Mouse (Mus musculus) stomach, postnatal 0 days (tissue): ENCODE measurements around the gene Exo5.

Source experiments
- CTCF ChIP-seq: IDR thresholded peaks from 2 replicates; pipeline ENCODE4 v1.5.1; 2016; ENCODE audit warnings: antibody characterized with exemption, low read depth, mild to moderate bottlenecking, moderate library complexity
- EP300 ChIP-seq: optimal IDR thresholded peaks from 2 replicates; pipeline ENCODE3; 2016; ENCODE audit warnings: antibody characterized with exemption

- TF ChIP-seq CTCF, result no peak
- TF ChIP-seq EP300, result no peak
Observed at GRCm38 (mm10) chr4:120950763-120951427, 26.1 kb upstream of the Exo5 start.
